Mouse (Mus musculus) stomach, embryonic 15.5 days (tissue): ENCODE measurements around the gene Cul4a. TPM values are rescaled to one million over a fixed set of nuclear protein-coding genes. Genes with fewer than 3 reads are reported as not detected.
A peak's percentile ranks its signal among the peaks of the same experiment; 100 is the strongest.
"Not testable (repeated sequence)": the region's sequence is repeated elsewhere in the genome, so short reads cannot be mapped to it uniquely, and the experiment has no call there.

Source experiments
- ATAC-seq: fragments of 200-750 bp; cut with Nextera tagmentation; 2 replicates; pipeline ENCODE4 v1.8.0; 2017; ENCODE audit warnings: low read depth, moderate number of reproducible peaks, moderate TSS enrichment; ENCODE audit not compliant: insufficient read depth, low FRiP score
- H3K27ac ChIP-seq: fragments of 300-500 bp; sonication (generic); 2 replicates; pipeline ENCODE4 v1.5.1; 2015; ENCODE audit warnings: mild to moderate bottlenecking, inconsistent platforms
- H3K27me3 ChIP-seq: fragments of 300-500 bp; sonication (generic); replicated peaks from 2 replicates; pipeline ENCODE4 v1.6.1; 2015; ENCODE audit warnings: inconsistent platforms
- H3K36me3 ChIP-seq: fragments of 300-500 bp; sonication (generic); 2 replicates; pipeline ENCODE4 v1.6.1; 2015; ENCODE audit warnings: inconsistent platforms
- H3K4me1 ChIP-seq: fragments of 300-500 bp; sonication (generic); 2 replicates; pipeline ENCODE4 v1.6.1; 2015; ENCODE audit warnings: inconsistent platforms
- H3K4me2 ChIP-seq: fragments of 300-500 bp; sonication (generic); 2 replicates; pipeline ENCODE4 v1.6.1; 2015; ENCODE audit warnings: mild to moderate bottlenecking, inconsistent platforms
- H3K4me3 ChIP-seq: fragments of 300-500 bp; sonication (generic); replicated peaks from 2 replicates; pipeline ENCODE4 v1.5.1; 2015; ENCODE audit warnings: inconsistent platforms
- H3K9ac ChIP-seq: fragments of 300-500 bp; sonication (generic); 2 replicates; pipeline ENCODE4 v1.6.1; 2015; ENCODE audit warnings: inconsistent platforms
- H3K9me3 ChIP-seq: fragments of 300-500 bp; sonication (generic); 2 replicates; pipeline ENCODE4 v1.6.1; 2016; ENCODE audit warnings: inconsistent platforms
- WGBS: fragments of 180-500 bp; shearing (Covaris S2); methylation state at CpG from one replicate; pipeline ENCODE4 v1.1.7; 2015; 5-methylcytosine and 5-hydroxymethylcytosine counted together
- polyA plus RNA-seq: library from polyadenylated mRNA; unstranded; fragments of >200 nt; fragmentation: Nextera tagmentation; extraction: Ambion mirVana; gene quantifications from 2 replicates; pipeline ENCODE4 v1.2.1, GENCODE M21; 2015

Gene Cul4a
- polyA plus RNA-seq, 1 experiment from 2014 or later = 91.8 TPM

- WGBS = 85% methylated on average over 8 of the region's 8 CpGs
- no peak for ATAC-seq
- no peak overlapping the region for H3K4me3 ChIP-seq
These were observed 3.5 kb downstream of the Cul4a start for GRCm38 (mm10) chr8:13108967-13109366.

GRCm38 (mm10) chr8:13109416-13109960 lies 4.1 kb downstream of the Cul4a start:
- no peak overlapping the region for H3K4me3 ChIP-seq

More at GRCm38 (mm10) chr8:13108967-13109366, 3.5 kb downstream of the Cul4a start:
- Histone ChIP-seq H3K9me3 (no peaks in the 10 kb centered on the region), H3K27ac (no peak overlapping the region), H3K27me3 (no peaks in the 10 kb centered on the region), H3K4me2 (no peak overlapping the region), H3K36me3 (no peaks in the 10 kb centered on the region; the same call in 1 of the 2 replicates), H3K9ac (no peak overlapping the region), H3K4me1 (peaks cover 5% of the 10 kb centered on the region; the same call in 1 of the 2 replicates)

GRCm38 (mm10) chr8:13111917-13112316 lies 6.5 kb downstream of the Cul4a start:
- Histone ChIP-seq H3K4me3 (no peak overlapping the region), H3K27ac (no peak overlapping the region), H3K9me3 (no peaks in the 10 kb centered on the region), H3K27me3 (no peaks in the 10 kb centered on the region), H3K4me1 (peaks cover 3% of the 10 kb centered on the region; the same call in 1 of the 2 replicates), H3K4me2 (no peak overlapping the region), H3K36me3 (peaks cover 3% of the 10 kb centered on the region; the same call in 1 of the 2 replicates), H3K9ac (no peak overlapping the region)
- no peak for ATAC-seq
- 81% methylated on average over 11 of the region's 11 CpGs for WGBS

More at GRCm38 (mm10) chr8:13109416-13109960, 4.1 kb downstream of the Cul4a start:
- 41% methylated on average over 1 of the region's 1 CpGs for WGBS
- H3K4me1 ChIP-seq = peaks cover 3% of the 10 kb centered on the region; the same call in 1 of the 2 replicates
- H3K27me3 ChIP-seq = no peaks in the 10 kb centered on the region
- no peak for ATAC-seq
- no peaks in the 10 kb centered on the region for H3K9me3 ChIP-seq
- no peak overlapping the region for H3K27ac ChIP-seq
- H3K4me2 ChIP-seq = no peak overlapping the region
- no peaks in the 10 kb centered on the region; the same call in 1 of the 2 replicates for H3K36me3 ChIP-seq
- no peak overlapping the region for H3K9ac ChIP-seq

DNA sequence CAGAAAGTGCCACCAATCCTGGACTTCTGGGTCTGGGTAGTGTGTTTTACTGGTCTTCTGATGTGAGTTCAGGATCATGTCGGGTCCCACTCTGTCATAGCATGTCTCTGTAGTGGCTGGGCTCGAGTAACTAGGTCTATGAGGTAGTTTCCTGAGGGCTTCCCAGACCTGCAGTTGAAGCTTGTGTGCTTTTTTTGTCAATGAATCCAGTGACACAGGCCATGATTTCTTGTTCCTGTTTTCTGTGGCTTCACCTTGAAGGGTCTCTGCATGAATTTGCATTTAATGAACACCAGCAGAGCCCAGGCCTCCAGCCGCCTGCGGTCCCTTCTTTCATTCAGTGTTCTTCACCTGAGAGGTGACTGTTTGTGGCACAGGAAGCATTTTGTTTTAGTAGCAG lies 7.8 kb downstream of the Cul4a start:
- H3K9me3 ChIP-seq = no peaks in the 10 kb centered on the region
- H3K27ac ChIP-seq = no peak overlapping the region
- H3K9ac ChIP-seq = no peak overlapping the region
- no peak overlapping the region for H3K4me2 ChIP-seq
- peaks cover 1% of the 10 kb centered on the region; the same call in 1 of the 2 replicates for H3K4me1 ChIP-seq
- no peaks in the 10 kb centered on the region for H3K27me3 ChIP-seq
- WGBS = 84% methylated on average over 4 of the region's 4 CpGs
- no peak overlapping the region for H3K4me3 ChIP-seq
- H3K36me3 ChIP-seq = peaks cover 3% of the 10 kb centered on the region
- ATAC-seq = no peak

DNA sequence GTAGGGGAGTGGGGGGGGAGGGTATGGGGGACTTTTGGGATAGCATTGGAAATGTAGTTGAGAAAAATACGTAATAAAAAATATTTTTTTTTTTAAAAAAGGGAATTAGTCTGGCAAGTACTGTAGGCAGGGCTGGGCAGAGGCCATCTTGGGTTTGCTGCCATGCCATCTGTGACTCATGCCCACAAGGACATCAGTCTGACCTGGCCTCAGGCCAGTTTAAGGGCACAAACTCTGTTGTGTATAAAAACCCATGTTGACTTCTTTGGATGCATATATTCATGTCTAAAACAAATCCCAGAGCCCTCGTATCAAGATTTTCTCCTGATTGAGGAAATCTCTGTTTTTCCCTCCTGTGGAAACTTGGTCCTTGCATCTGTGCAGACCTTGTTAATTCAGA lies 11.7 kb downstream of the Cul4a start:
- Histone ChIP-seq H3K4me2 (no peak overlapping the region), H3K9ac (no peak overlapping the region), H3K9me3 (no peaks in the 10 kb centered on the region), H3K4me1 (no peaks in the 10 kb centered on the region), H3K27ac (no peak overlapping the region), H3K4me3 (no peak overlapping the region), H3K36me3 (peaks cover 6% of the 10 kb centered on the region), H3K27me3 (no peaks in the 10 kb centered on the region)
- ATAC-seq = no peak
- WGBS = 94% methylated on average over 2 of the region's 2 CpGs

GRCm38 (mm10) chr8:13118516-13118915 lies 13.1 kb downstream of the Cul4a start:
- Histone ChIP-seq H3K9ac (no peak overlapping the region), H3K4me1 (no peaks in the 10 kb centered on the region), H3K4me3 (no peak overlapping the region), H3K9me3 (no peaks in the 10 kb centered on the region), H3K36me3 (peaks cover 14% of the 10 kb centered on the region), H3K27me3 (no peaks in the 10 kb centered on the region), H3K27ac (no peak overlapping the region; the same call in 1 of the 2 replicates), H3K4me2 (no peak overlapping the region)
- ATAC-seq = no peak
- WGBS = 82% methylated on average over 3 of the region's 3 CpGs

DNA sequence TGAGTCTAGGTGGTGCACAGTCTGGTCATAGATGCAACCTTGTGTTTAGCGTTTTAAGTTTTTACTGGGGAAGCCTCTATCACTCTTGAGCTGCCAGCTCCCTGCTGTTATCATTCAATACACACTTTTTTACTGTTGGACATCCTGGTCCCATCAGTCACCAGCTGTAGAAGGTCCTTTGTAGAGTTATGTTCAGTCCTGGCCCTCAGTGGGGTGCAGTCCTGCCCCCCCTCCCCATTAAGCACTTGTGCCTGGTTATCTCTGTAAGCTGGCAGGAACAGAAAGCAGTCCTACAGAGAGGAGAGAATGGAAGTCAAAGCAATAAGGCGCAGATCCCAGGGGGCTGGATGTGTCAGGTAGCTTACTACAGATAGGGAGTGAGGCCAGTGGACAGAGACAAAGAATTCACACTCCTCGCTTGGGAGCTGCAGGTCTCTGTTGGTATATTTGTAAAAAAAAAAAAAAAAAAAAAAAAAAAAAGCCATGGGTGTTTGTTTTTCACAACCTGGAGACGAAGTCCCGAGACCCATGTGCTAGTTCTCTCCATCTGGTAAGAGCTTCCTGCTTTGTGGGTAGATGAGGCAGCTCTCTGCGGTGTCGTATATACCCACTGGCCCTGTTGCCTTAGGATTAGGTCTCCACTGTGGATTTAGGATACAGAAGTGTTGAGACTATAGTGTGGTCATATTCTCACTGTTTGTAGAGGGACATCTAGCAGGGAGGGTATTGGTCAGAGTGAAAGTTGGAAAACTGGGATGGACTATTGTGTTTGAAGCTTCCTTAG lies 15.7 kb downstream of the Cul4a start:
- H3K9me3 ChIP-seq = no peaks in the 10 kb centered on the region
- no peaks in the 10 kb centered on the region for H3K4me1 ChIP-seq
- no peak overlapping the region for H3K4me3 ChIP-seq
- H3K27me3 ChIP-seq = no peaks in the 10 kb centered on the region
- peak; percentile 67 for ATAC-seq
- no peak overlapping the region for H3K9ac ChIP-seq
- H3K36me3 ChIP-seq = peaks cover 32% of the 10 kb centered on the region
- H3K27ac ChIP-seq = no peak overlapping the region
- WGBS = 80% methylated on average over 7 of the region's 7 CpGs
- H3K4me2 ChIP-seq = no peak overlapping the region

- WGBS = 88% methylated on average over 7 of the region's 7 CpGs
- Histone ChIP-seq H3K27ac (no peak overlapping the region), H3K4me3 (no peak overlapping the region), H3K9ac (no peak overlapping the region), H3K27me3 (no peaks in the 10 kb centered on the region), H3K9me3 (no peaks in the 10 kb centered on the region), H3K4me2 (no peak overlapping the region), H3K4me1 (no peaks in the 10 kb centered on the region), H3K36me3 (peaks cover 50% of the 10 kb centered on the region)
- ATAC-seq = peak; percentile 29; the same call in 1 of the 2 replicates
These were observed 17.5 kb downstream of the Cul4a start for GRCm38 (mm10) chr8:13122887-13123421.

DNA sequence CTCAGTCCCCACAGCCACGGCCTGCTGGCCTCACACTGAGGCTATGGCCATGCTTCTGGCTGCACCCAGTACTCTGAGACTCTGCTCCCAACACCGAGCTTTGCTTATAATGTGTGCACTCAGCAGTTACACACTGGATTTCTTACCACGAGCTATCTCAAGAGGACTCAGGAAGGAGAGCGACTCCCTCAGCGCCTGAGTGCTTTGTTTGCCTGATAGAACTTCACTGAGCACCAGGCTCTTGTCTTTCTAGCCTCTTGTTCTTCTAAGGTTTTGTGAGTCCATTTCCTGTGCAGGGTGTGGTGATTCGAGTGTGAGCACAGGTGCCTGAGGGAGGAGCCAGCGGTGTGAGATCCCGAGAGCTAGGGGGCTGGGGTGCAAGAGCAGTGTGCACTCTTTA lies 19.5 kb downstream of the Cul4a start:
- Histone ChIP-seq H3K36me3 (peaks cover 59% of the 10 kb centered on the region), H3K4me1 (no peaks in the 10 kb centered on the region), H3K9me3 (no peaks in the 10 kb centered on the region), H3K27ac (no peak overlapping the region), H3K9ac (no peak overlapping the region), H3K27me3 (no peaks in the 10 kb centered on the region), H3K4me2 (no peak overlapping the region), H3K4me3 (no peak overlapping the region)
- no peak for ATAC-seq
- 93% methylated on average over 8 of the region's 8 CpGs for WGBS

- not testable (repeated sequence) for H3K4me3 ChIP-seq, H3K9me3 ChIP-seq, H3K4me2 ChIP-seq, H3K27me3 ChIP-seq, H3K27ac ChIP-seq, H3K4me1 ChIP-seq, H3K9ac ChIP-seq, ATAC-seq
- H3K36me3 ChIP-seq = peaks cover 72% of the 10 kb centered on the region
- 61% methylated on average over 9 of the region's 9 CpGs for WGBS
These were observed 26.8 kb downstream of the Cul4a start for GRCm38 (mm10) chr8:13132220-13132619.

DNA sequence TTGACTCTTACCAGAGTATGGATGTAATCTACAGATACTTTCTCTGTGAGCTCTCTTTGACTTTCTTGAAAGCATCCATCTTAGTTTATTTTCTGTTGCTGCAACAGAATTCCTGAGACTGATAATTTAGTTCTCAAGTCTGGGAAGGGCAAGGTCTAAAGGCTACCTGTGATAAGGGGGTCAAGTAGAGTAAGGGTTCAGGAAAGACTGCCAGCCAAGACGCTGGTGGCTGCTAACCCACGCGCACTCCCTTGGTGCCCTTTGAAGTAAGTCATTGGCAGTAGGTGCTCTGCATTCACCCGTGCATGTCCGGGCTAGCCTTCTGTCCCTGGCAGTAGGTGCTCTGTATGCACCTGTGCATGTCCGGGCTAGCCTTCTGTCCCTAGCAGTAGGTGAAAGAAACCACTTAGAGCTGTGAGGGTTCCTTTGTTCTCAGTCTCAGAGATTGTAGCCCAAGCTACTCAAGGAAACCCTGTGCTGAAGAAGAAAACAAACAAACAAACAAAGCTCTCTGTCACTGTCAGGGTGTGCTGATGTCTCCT lies 34.3 kb downstream of the Cul4a start:
- 90% methylated on average over 6 of the region's 6 CpGs for WGBS
- H3K36me3 ChIP-seq = peaks cover 90% of the 10 kb centered on the region
- no peak overlapping the region for H3K4me2 ChIP-seq
- H3K9ac ChIP-seq = no peak overlapping the region
- no peak overlapping the region for H3K4me3 ChIP-seq
- no peak overlapping the region for H3K27ac ChIP-seq
- no peaks in the 10 kb centered on the region for H3K4me1 ChIP-seq
- ATAC-seq = no peak
- no peaks in the 10 kb centered on the region for H3K9me3 ChIP-seq
- H3K27me3 ChIP-seq = no peaks in the 10 kb centered on the region

GRCm38 (mm10) chr8:13141681-13142080 lies 36.3 kb downstream of the Cul4a start:
- Histone ChIP-seq H3K4me3 (no peak overlapping the region), H3K36me3 (peaks cover 87% of the 10 kb centered on the region), H3K27me3 (no peaks in the 10 kb centered on the region), H3K9ac (no peak overlapping the region), H3K4me1 (no peaks in the 10 kb centered on the region), H3K9me3 (no peaks in the 10 kb centered on the region), H3K4me2 (no peak overlapping the region), H3K27ac (no peak overlapping the region)
- 92% methylated on average over 5 of the region's 5 CpGs for WGBS
- ATAC-seq = no peak
